Mouse (Mus musculus) embryonic fibroblast, embryonic 13.5 days (primary cell): ENCODE results near the gene Ak8.

Source experiments
- CTCF ChIP-seq: IDR thresholded peaks from 2 replicates; pipeline ENCODE4 v1.5.1; 2011; ENCODE audit warnings: mild to moderate bottlenecking, control low read depth, low read length, moderate library complexity, borderline replicate concordance; ENCODE audit not compliant: insufficient read depth
- POLR2A ChIP-seq: IDR thresholded peaks from 2 replicates; pipeline ENCODE4 v1.6.1; 2011; ENCODE audit warnings: low read depth, mild to moderate bottlenecking, control low read depth, low read length, moderate library complexity

GRCm38 (mm10) chr2:28742701-28743100, 42.7 kb downstream of the Ak8 start:
- TF ChIP-seq POLR2A (no peak), CTCF (no peak)
